Mouse (Mus musculus) erythroid progenitor cell, adult 5-6 weeks (primary cell): ENCODE data around the gene Dnm2. TPM values are rescaled to one million over a fixed set of nuclear protein-coding genes. Genes with fewer than 3 reads are reported as not detected.
"Not testable (repeated sequence)": the region's sequence is repeated elsewhere in the genome, so short reads cannot be mapped to it uniquely, and the experiment has no call there.

Source experiments
- ATAC-seq: replicated peaks from 2 replicates; pipeline ENCODE4 v1.8.0; 2016; ENCODE audit warnings: moderate number of reproducible peaks, mild to moderate bottlenecking, moderate TSS enrichment, inconsistent platforms; ENCODE audit not compliant: poor library complexity, low FRiP score, severe bottlenecking
- total RNA-seq, 2 experiments: library from RNA; stranded (forward) in 1 of 2; stranded (reverse) in 1 of 2; fragments of 150-400 nt in 1 of 2; fragments of 186-747, 209-891 nt in 1 of 2; gene quantifications; 2 replicates each; pipeline versions ENCODE4 v1.2.3 to v1.2.4; 2015 to 2017; ENCODE audit warnings: low replicate concordance in 2 of 2

The Dnm2 gene
- total RNA-seq, 2 experiments from 2014 or later: 129 to 184 TPM

GRCm38 (mm10) chr9:21496308-21497049 lies 71.8 kb downstream of the Dnm2 start:
- ATAC-seq: no peak

- ATAC-seq: no peak
Observed at GRCm38 (mm10) chr9:21497050-21497542, 72.4 kb downstream of the Dnm2 start.

GRCm38 (mm10) chr9:21497664-21498063 lies 73.0 kb downstream of the Dnm2 start:
- no peak for ATAC-seq

GRCm38 (mm10) chr9:21498284-21498902 lies 73.7 kb downstream of the Dnm2 start:
- ATAC-seq: no peak

- no peak for ATAC-seq
Observed at GRCm38 (mm10) chr9:21503352-21503751, 78.6 kb downstream of the Dnm2 start.

- ATAC-seq: no peak
Observed at GRCm38 (mm10) chr9:21505767-21506166, 81.1 kb downstream of the Dnm2 start.

- ATAC-seq: no peak
Observed at GRCm38 (mm10) chr9:21507753-21508430, 83.2 kb downstream of the Dnm2 start.

- no peak for ATAC-seq
Observed at GRCm38 (mm10) chr9:21508871-21509404, 84.2 kb downstream of the Dnm2 start.

GRCm38 (mm10) chr9:21509772-21510688 lies 85.3 kb downstream of the Dnm2 start, which contains the start of gene Tmed1:
TSS of gene Tmed1 (minus strand) at chr9:21510252.
- peak; percentile 87 for ATAC-seq

- no peak; the same call in 1 of the 2 replicates for ATAC-seq
Observed at GRCm38 (mm10) chr9:21510689-21511015, 85.9 kb downstream of the Dnm2 start.

GRCm38 (mm10) chr9:21511052-21511451 lies 86.3 kb downstream of the Dnm2 start:
- no peak for ATAC-seq

- no peak for ATAC-seq
Observed at GRCm38 (mm10) chr9:21513466-21513865, 88.8 kb downstream of the Dnm2 start.

GRCm38 (mm10) chr9:21517947-21518495 lies 93.3 kb downstream of the Dnm2 start:
- no peak for ATAC-seq

- not testable (repeated sequence) for ATAC-seq
Observed at GRCm38 (mm10) chr9:21518690-21519089, 94.0 kb downstream of the Dnm2 start.

- no peak for ATAC-seq
Observed at GRCm38 (mm10) chr9:21525142-21525936, 100.6 kb downstream of the Dnm2 start.

GRCm38 (mm10) chr9:21525937-21526633 lies 101.4 kb downstream of the Dnm2 start, which contains the start of gene AB124611:
TSS of gene AB124611 (plus strand) at chr9:21526176.
- ATAC-seq: no peak

- no peak for ATAC-seq
Observed at GRCm38 (mm10) chr9:21526634-21526944, 101.9 kb downstream of the Dnm2 start.
